Mouse (Mus musculus) CH12.LX (cell line): ENCODE measurements around the gene Nppa. TPM values are rescaled to one million over a fixed set of nuclear protein-coding genes. Genes with fewer than 3 reads are reported as not detected.

Source experiments
- polyA plus RNA-seq: library from polyadenylated mRNA; unstranded; fragments of >175 nt; gene quantifications from 2 replicates; pipeline ENCODE4 v1.2.1, GENCODE M21; 2012; ENCODE audit warnings: low read depth; ENCODE audit not compliant: insufficient read length
- total RNA-seq, 2 experiments: library from RNA; depleted of rRNA; stranded (reverse); fragments of 300-350 nt in 1 of 2; fragments of >200 nt in 1 of 2; gene quantifications; 2 replicates each; pipeline ENCODE4 v1.2.3; 2012 to 2014

Gene Nppa
- total and polyA plus RNA-seq, 3 experiments = not detected

Other genes starting within 250 kb of the Nppa start
- gene Zfp984, start 190.9 kb upstream of the Nppa start, total RNA-seq (2012; rRNA removed) = 4.5 TPM in 2 replicates
- gene Zfp984, start 190.9 kb upstream of the Nppa start, total RNA-seq (2014; rRNA removed) = 15.9 and 16.0 TPM in 2 replicates
- 6.8 and 8.0 TPM in 2 replicates for gene Zfp984, start 190.9 kb upstream of the Nppa start, polyA plus RNA-seq
- 2.0 and 2.7 TPM in 2 replicates for gene Zfp933, start 152.4 kb upstream of the Nppa start, total RNA-seq (2012; rRNA removed)
- gene Zfp933, start 152.4 kb upstream of the Nppa start, total RNA-seq (2014; rRNA removed) = 5.6 and 7.7 TPM in 2 replicates
- gene Zfp933, start 152.4 kb upstream of the Nppa start, polyA plus RNA-seq = 3.0 and 3.4 TPM in 2 replicates
- 50.6 and 58.8 TPM in 2 replicates for gene Miip, start 131.9 kb upstream of the Nppa start, total RNA-seq (2012; rRNA removed)
- 31.5 and 33.6 TPM in 2 replicates for gene Miip, start 131.9 kb upstream of the Nppa start, total RNA-seq (2014; rRNA removed)
- gene Miip, start 131.9 kb upstream of the Nppa start, polyA plus RNA-seq = 43.9 and 46.6 TPM in 2 replicates
- gene Fv1, start 131.7 kb upstream of the Nppa start, total RNA-seq (2012; rRNA removed) = 4.0 and 4.3 TPM in 2 replicates
- 3.0 TPM in 2 replicates for gene Fv1, start 131.7 kb upstream of the Nppa start, total RNA-seq (2014; rRNA removed)
- gene Fv1, start 131.7 kb upstream of the Nppa start, polyA plus RNA-seq = 2.1 and 2.8 TPM in 2 replicates
- 17.5 and 21.7 TPM in 2 replicates for gene Mfn2, start 96.0 kb upstream of the Nppa start, total RNA-seq (2012; rRNA removed)
- 8.6 and 10.0 TPM in 2 replicates for gene Mfn2, start 96.0 kb upstream of the Nppa start, total RNA-seq (2014; rRNA removed)
- gene Mfn2, start 96.0 kb upstream of the Nppa start, polyA plus RNA-seq = 33.0 and 36.8 TPM in 2 replicates
- gene Plod1, start 64.0 kb upstream of the Nppa start, total RNA-seq (2012; rRNA removed) = 4.8 and 6.5 TPM in 2 replicates
- gene Plod1, start 64.0 kb upstream of the Nppa start, total RNA-seq (2014; rRNA removed) = 0.30 and 0.51 TPM in 2 replicates
- 1.9 TPM in 2 replicates for gene Plod1, start 64.0 kb upstream of the Nppa start, polyA plus RNA-seq
- gene 2510039O18Rik, start 59.8 kb upstream of the Nppa start, total RNA-seq (2012; rRNA removed) = 32.8 and 33.9 TPM in 2 replicates
- 22.1 and 23.9 TPM in 2 replicates for gene 2510039O18Rik, start 59.8 kb upstream of the Nppa start, total RNA-seq (2014; rRNA removed)
- 23.6 and 27.9 TPM in 2 replicates for gene 2510039O18Rik, start 59.8 kb upstream of the Nppa start, polyA plus RNA-seq
- not detected in 2 replicates for gene Nppb, start 14.9 kb upstream of the Nppa start, total RNA-seq (2012; rRNA removed)
- gene Nppb, start 14.9 kb upstream of the Nppa start, total RNA-seq (2014; rRNA removed) = not detected in 2 replicates
- not detected in 2 replicates for gene Nppb, start 14.9 kb upstream of the Nppa start, polyA plus RNA-seq
- 5.5 and 5.7 TPM in 2 replicates for gene Clcn6, start 38.1 kb downstream of the Nppa start, total RNA-seq (2012; rRNA removed)
- 3.7 and 4.8 TPM in 2 replicates for gene Clcn6, start 38.1 kb downstream of the Nppa start, total RNA-seq (2014; rRNA removed)
- 9.2 and 10.6 TPM in 2 replicates for gene Clcn6, start 38.1 kb downstream of the Nppa start, polyA plus RNA-seq
- 14.4 and 17.0 TPM in 2 replicates for gene Mthfr, start 38.4 kb downstream of the Nppa start, total RNA-seq (2012; rRNA removed)
- gene Mthfr, start 38.4 kb downstream of the Nppa start, total RNA-seq (2014; rRNA removed) = 15.3 and 16.1 TPM in 2 replicates
- 15.4 and 16.3 TPM in 2 replicates for gene Mthfr, start 38.4 kb downstream of the Nppa start, polyA plus RNA-seq
- gene Agtrap, start 87.3 kb downstream of the Nppa start, total RNA-seq (2012; rRNA removed) = 5.6 and 6.2 TPM in 2 replicates
- gene Agtrap, start 87.3 kb downstream of the Nppa start, total RNA-seq (2014; rRNA removed) = 4.0 and 4.1 TPM in 2 replicates
- 5.4 and 5.9 TPM in 2 replicates for gene Agtrap, start 87.3 kb downstream of the Nppa start, polyA plus RNA-seq
- gene Mad2l2, start 129.7 kb downstream of the Nppa start, total RNA-seq (2012; rRNA removed) = 39.4 and 43.3 TPM in 2 replicates
- 21.0 and 23.1 TPM in 2 replicates for gene Mad2l2, start 129.7 kb downstream of the Nppa start, total RNA-seq (2014; rRNA removed)
- gene Mad2l2, start 129.7 kb downstream of the Nppa start, polyA plus RNA-seq = 36.5 and 40.9 TPM in 2 replicates
- 0.04 TPM in 1 of 2 replicates, not detected in the other for gene Draxin, start 130.0 kb downstream of the Nppa start, total RNA-seq (2012; rRNA removed)
- not detected in 2 replicates for gene Draxin, start 130.0 kb downstream of the Nppa start, total RNA-seq (2014; rRNA removed)
- gene Draxin, start 130.0 kb downstream of the Nppa start, polyA plus RNA-seq = not detected in 2 replicates
- 20.5 and 25.7 TPM in 2 replicates for gene Fbxo6, start 151.4 kb downstream of the Nppa start, total RNA-seq (2012; rRNA removed)
- 24.1 and 32.5 TPM in 2 replicates for gene Fbxo6, start 151.4 kb downstream of the Nppa start, total RNA-seq (2014; rRNA removed)
- 17.6 and 20.8 TPM in 2 replicates for gene Fbxo6, start 151.4 kb downstream of the Nppa start, polyA plus RNA-seq
- gene Fbxo44, start 159.8 kb downstream of the Nppa start, total RNA-seq (2012; rRNA removed) = 10.5 and 10.6 TPM in 2 replicates
- 2.2 and 2.8 TPM in 2 replicates for gene Fbxo44, start 159.8 kb downstream of the Nppa start, total RNA-seq (2014; rRNA removed)
- 2.1 and 2.3 TPM in 2 replicates for gene Fbxo44, start 159.8 kb downstream of the Nppa start, polyA plus RNA-seq
- 4.2 and 5.9 TPM in 2 replicates for gene Fbxo2, start 159.9 kb downstream of the Nppa start, total RNA-seq (2012; rRNA removed)
- not detected in 2 replicates for gene Fbxo2, start 159.9 kb downstream of the Nppa start, total RNA-seq (2014; rRNA removed)
- gene Fbxo2, start 159.9 kb downstream of the Nppa start, polyA plus RNA-seq = 0.30 and 0.50 TPM in 2 replicates